Mouse (Mus musculus) neural tube, embryonic 11.5 days (tissue): Measurements from ENCODE around the gene Ap1m2. TPM values are rescaled to one million over a fixed set of nuclear protein-coding genes. Genes with fewer than 3 reads are reported as not detected.
"Not testable (repeated sequence)": the region's sequence is repeated elsewhere in the genome, so short reads cannot be mapped to it uniquely, and the experiment has no call there.

Experiments
- ATAC-seq: fragments of 200-750 bp; cut with Nextera tagmentation; 2 replicates; pipeline ENCODE4 v1.8.0; 2017; ENCODE audit warnings: moderate number of reproducible peaks, mild to moderate bottlenecking, moderate TSS enrichment, moderate library complexity; ENCODE audit not compliant: insufficient read depth, low FRiP score, low TSS enrichment
- DNase-seq: peaks from one replicate; pipeline ENCODE4 v3.0.0-alpha.2; 2015; ENCODE audit warnings: low spot score
- H3K27ac ChIP-seq: fragments of 300-500 bp; sonication (generic); 2 replicates; pipeline ENCODE4 v1.5.1; 2014; ENCODE audit warnings: low read depth, mild to moderate bottlenecking, low read length
- H3K27me3 ChIP-seq: fragments of 300-500 bp; sonication (generic); 2 replicates; pipeline ENCODE4 v1.6.1; 2014; ENCODE audit warnings: mild to moderate bottlenecking, low read length, mixed read lengths; ENCODE audit not compliant: control insufficient read depth, insufficient read depth
- H3K36me3 ChIP-seq: fragments of 300-500 bp; sonication (generic); 2 replicates; pipeline ENCODE4 v1.6.1; 2014; ENCODE audit warnings: mild to moderate bottlenecking, low read length, moderate library complexity, mixed read lengths; ENCODE audit not compliant: control insufficient read depth, insufficient read depth
- H3K4me1 ChIP-seq: fragments of 300-500 bp; sonication (generic); 2 replicates; pipeline ENCODE4 v1.6.1; 2014; ENCODE audit warnings: low read length, mixed read lengths; ENCODE audit not compliant: control insufficient read depth, insufficient read depth
- H3K4me2 ChIP-seq: fragments of 300-500 bp; sonication (generic); 2 replicates; pipeline ENCODE4 v1.6.1; 2014; ENCODE audit warnings: low read depth, mild to moderate bottlenecking, moderate library complexity
- H3K4me3 ChIP-seq: fragments of 300-500 bp; sonication (generic); 2 replicates; pipeline ENCODE4 v1.5.1; 2014; ENCODE audit warnings: low read depth, low read length
- H3K9ac ChIP-seq: fragments of 300-500 bp; sonication (generic); 2 replicates; pipeline ENCODE4 v1.6.1; 2014; ENCODE audit warnings: mild to moderate bottlenecking, low read length
- H3K9me3 ChIP-seq: fragments of 300-500 bp; sonication (generic); 2 replicates; pipeline ENCODE4 v1.6.1; 2016; ENCODE audit warnings: low read length; ENCODE audit not compliant: control insufficient read depth
- WGBS: fragments of 180-500 bp; shearing (Covaris S2); extraction: QIAGEN DNeasy Blood & Tissue Kit; methylation state at CpG from one replicate; pipeline ENCODE4 v1.1.7; 2014; 5-methylcytosine and 5-hydroxymethylcytosine counted together
- polyA plus RNA-seq: library from polyadenylated mRNA; unstranded; fragments of >200 nt; fragmentation: Nextera tagmentation; extraction: Ambion mirVana; gene quantifications from 2 replicates; pipeline ENCODE4 v1.2.1, GENCODE M21; 2014

Gene Ap1m2
- polyA plus RNA-seq, 1 experiment from 2014 or later: 2.7 TPM

DNA sequence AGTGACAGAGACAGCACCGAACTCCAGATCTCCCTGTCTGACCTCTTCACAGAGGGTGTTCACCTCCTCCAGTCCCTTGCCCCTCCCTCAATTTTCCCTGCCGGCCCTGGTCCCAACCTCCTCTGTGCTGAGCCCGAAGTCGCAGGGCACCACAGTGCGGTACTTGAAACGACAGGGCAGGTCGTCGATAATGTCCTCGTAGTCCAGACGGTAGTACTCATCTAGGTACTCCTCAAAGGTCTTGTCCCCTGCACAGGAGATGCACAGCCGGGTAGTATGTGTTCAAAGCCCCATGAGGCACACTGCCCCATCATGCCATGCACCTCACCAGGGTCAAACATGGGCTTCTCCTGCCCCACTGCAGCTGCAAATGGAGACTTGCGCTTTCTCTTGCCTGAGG lies 36.4 kb downstream of the Ap1m2 start:
- no peak overlapping the region for H3K27ac ChIP-seq
- H3K9ac ChIP-seq: no peak overlapping the region
- no peak overlapping the region for H3K4me3 ChIP-seq
- peaks cover 44% of the 10 kb centered on the region for H3K36me3 ChIP-seq
- WGBS: 93% methylated on average over 12 of the region's 12 CpGs
- H3K27me3 ChIP-seq: no peaks in the 10 kb centered on the region
- ATAC-seq: no peak
- H3K4me1 ChIP-seq: no peaks in the 10 kb centered on the region
- DNase-seq: no peak
- no peaks in the 10 kb centered on the region for H3K9me3 ChIP-seq
- no peak overlapping the region for H3K4me2 ChIP-seq

DNA sequence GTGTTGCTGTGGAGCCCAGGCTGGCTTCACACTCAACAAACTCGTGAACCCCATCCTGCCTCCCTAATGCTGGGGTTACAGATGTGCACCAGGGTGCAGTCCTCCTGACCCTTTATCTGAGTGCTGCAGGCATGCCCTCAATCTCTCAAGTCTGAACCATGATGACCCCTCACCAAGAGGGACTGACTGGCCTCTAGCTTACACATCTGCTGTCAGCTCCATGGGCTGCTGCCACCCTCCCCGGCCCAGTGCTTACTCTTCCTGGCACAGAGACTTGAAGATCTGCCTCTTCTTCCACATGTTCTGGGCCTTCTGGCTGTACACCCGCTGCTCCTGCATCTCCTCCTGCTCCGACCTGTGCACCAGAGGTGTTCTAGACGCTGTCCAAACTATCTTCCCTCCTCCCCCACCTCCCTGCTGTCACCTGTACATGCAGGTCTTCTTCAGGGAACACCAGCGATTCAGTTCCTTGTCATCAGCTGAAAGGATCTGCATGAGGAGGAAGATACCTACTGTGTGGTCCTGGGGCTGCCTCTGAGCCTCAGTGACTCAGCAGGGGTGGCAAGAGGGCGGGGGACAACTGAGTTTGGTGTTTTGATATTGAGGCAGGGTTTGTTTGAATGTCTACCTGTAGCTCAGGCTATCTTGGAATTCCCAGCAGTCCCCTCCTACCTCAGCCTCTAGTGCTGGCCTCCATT lies 37.0 kb downstream of the Ap1m2 start:
- Histone ChIP-seq H3K36me3 (peaks cover 49% of the 10 kb centered on the region), H3K27me3 (no peaks in the 10 kb centered on the region), H3K27ac (no peak overlapping the region), H3K4me1 (no peaks in the 10 kb centered on the region), H3K9ac (no peak overlapping the region), H3K9me3 (no peaks in the 10 kb centered on the region), H3K4me2 (no peak overlapping the region), H3K4me3 (no peak overlapping the region)
- DNase-seq (no peak), ATAC-seq (no peak)
- WGBS: 90% methylated on average over 7 of the region's 7 CpGs

DNA sequence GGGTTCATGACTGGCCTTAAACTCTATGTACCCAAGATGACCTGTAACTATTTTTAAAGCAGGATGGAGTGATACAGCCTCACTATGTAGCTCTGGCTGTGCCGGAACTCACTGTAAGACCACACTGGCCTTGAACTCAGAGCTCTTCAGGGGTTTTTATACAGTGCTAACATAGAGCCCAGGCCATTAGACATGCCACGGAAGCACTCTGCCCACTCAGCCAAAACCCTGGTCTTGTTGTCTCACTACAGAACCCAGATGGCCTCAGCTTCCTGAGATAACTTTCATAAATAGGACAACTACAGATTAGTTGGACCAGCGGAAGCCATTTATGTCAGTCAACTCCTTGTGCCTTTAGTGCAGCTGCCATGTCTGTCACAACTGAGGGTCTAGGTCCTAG lies 37.8 kb downstream of the Ap1m2 start:
- H3K4me3 ChIP-seq: no peak overlapping the region
- H3K4me1 ChIP-seq: no peaks in the 10 kb centered on the region
- H3K27ac ChIP-seq: no peak overlapping the region
- no peak for ATAC-seq
- DNase-seq: no peak
- H3K9ac ChIP-seq: no peak overlapping the region
- no peaks in the 10 kb centered on the region for H3K9me3 ChIP-seq
- peaks cover 46% of the 10 kb centered on the region for H3K36me3 ChIP-seq
- 98% methylated on average over 3 of the region's 3 CpGs for WGBS
- no peak overlapping the region for H3K4me2 ChIP-seq
- H3K27me3 ChIP-seq: no peaks in the 10 kb centered on the region

DNA sequence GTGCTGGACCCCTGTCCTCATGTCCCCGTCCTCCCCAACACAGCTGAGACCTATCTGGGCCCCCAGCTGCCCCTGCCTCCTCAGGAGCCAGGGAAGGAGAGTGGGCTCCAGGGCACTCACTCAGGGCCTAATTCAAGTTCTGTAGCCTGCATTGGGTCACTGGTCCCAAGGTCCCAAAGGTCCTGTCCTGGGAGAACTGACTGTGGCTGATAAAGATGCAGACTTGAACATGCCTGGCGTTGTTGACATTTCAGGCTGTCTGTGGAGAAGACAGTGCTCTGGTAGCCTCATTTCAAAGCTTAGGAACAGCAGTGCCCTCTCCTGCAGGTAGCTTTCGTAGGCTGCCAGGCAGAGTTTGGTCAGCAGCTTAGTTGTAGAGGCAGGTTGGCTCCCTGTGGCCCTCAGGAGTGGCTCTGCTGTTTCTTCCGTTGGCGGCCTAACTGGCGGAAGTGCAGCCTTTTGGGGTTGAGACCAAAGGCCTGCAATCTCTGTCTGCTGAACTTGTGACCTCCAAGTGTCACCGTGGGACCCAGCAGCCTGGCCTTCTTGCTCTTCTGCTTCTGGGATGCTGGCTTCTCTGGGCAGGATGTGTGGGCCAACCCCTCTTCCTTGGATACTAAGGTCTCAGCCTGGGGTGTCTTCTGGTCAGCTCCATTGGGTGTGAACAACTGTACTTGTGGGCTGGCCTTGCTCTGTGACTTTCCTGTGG lies 38.5 kb downstream of the Ap1m2 start:
- WGBS: 84% methylated on average over 7 of the region's 7 CpGs
- no peak for ATAC-seq
- no peak for DNase-seq
- H3K4me1 ChIP-seq: no peaks in the 10 kb centered on the region
- no peak overlapping the region for H3K4me2 ChIP-seq
- no peaks in the 10 kb centered on the region for H3K9me3 ChIP-seq
- H3K9ac ChIP-seq: no peak overlapping the region
- H3K27me3 ChIP-seq: no peaks in the 10 kb centered on the region
- peaks cover 43% of the 10 kb centered on the region for H3K36me3 ChIP-seq
- H3K27ac ChIP-seq: no peak overlapping the region
- no peak overlapping the region for H3K4me3 ChIP-seq

DNA sequence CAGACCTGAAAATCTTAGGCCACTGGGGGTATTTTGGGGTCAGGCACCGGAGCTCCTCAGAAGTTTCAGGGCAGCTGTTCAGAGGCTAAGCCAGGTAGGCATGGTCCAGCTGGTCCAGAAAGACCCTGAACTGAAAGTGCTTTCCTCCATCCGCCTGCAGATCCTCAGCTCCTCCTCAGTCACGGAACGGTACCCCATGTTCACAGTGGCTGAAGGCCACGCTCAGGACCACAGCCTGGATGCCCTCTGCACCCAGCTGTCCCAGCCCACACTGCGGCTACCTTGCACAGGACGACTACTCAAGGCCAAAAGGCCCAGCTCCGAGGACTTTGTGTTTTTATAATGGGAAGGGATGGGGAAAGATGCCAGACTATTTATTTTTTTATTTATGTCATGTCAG lies 39.0 kb downstream of the Ap1m2 start:
- no peak overlapping the region for H3K27ac ChIP-seq
- ATAC-seq (no peak), DNase-seq (no peak)
- 89% methylated on average over 8 of the region's 8 CpGs for WGBS
- no peak overlapping the region for H3K9ac ChIP-seq
- no peaks in the 10 kb centered on the region for H3K4me1 ChIP-seq
- H3K36me3 ChIP-seq: peaks cover 42% of the 10 kb centered on the region
- no peaks in the 10 kb centered on the region for H3K9me3 ChIP-seq
- no peaks in the 10 kb centered on the region for H3K27me3 ChIP-seq
- H3K4me2 ChIP-seq: no peak overlapping the region
- H3K4me3 ChIP-seq: no peak overlapping the region

DNA sequence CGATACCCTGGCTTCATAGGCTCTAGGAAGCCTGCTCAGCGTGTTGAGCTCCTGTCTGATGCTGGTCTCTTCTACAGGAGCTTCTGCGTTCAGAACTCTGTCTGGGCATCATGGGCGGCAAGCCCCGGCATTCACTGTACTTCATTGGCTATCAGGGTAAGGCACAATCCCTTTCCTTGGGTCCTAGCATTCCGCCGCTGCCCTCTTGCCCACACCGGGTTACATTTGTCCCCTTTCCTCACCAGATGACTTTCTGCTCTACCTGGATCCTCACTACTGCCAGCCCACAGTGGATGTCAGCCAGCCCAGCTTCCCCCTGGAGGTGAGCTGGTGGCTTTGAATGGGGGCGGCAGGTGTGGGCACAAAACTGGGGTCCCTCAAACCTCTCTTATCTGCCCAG lies 39.7 kb downstream of the Ap1m2 start:
- Histone ChIP-seq H3K4me3 (no peak overlapping the region), H3K4me1 (no peaks in the 10 kb centered on the region), H3K4me2 (no peak overlapping the region), H3K27me3 (no peaks in the 10 kb centered on the region), H3K9me3 (no peaks in the 10 kb centered on the region), H3K36me3 (peaks cover 37% of the 10 kb centered on the region), H3K9ac (no peak overlapping the region), H3K27ac (no peak overlapping the region)
- DNase-seq (no peak), ATAC-seq (no peak)
- 92% methylated on average over 9 of the region's 9 CpGs for WGBS

DNA sequence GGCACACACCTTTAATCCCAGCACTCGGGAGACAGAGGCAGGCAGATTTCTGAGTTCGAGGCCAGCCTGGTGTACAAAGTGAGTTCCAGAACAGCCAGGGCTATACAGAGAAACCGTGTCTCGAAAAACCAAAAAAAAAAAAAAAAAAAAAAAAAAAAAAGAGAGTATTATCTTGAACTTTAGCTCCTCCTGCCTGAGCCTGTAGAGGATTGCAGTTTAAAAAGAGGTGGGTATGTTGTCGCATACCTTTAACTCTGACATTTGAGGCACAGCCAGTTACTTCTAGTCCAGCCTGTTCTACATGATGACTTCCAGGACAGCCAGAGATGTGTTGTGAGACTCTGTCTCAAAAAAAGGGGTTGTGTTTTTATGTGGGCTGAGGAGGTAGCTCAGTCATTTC lies 42.5 kb downstream of the Ap1m2 start:
- H3K9me3 ChIP-seq, DNase-seq, ATAC-seq, H3K9ac ChIP-seq, H3K4me3 ChIP-seq, H3K4me1 ChIP-seq, H3K27me3 ChIP-seq, H3K27ac ChIP-seq, H3K4me2 ChIP-seq: not testable (repeated sequence)
- H3K36me3 ChIP-seq: peaks cover 27% of the 10 kb centered on the region
- WGBS: 87% methylated on average over 5 of the region's 5 CpGs

DNA sequence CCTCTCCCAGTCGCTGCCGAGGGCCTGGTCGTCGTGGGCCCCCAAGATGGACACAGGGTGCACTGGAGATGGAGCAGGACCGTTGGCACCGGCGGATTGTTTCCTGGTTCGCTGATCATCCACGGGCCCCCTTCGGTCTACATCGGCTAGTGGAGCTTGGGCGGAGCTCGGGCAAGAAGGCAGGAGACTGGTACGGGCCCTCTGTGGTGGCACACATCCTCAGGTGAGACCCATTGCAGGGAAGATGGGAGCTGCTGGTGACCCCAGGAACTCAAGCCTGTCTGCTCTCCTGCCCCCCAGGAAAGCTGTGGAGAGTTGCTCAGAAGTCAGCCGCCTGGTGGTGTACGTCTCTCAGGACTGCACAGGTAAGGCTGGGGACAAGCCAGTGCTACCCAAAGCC lies 43.8 kb downstream of the Ap1m2 start:
- ATAC-seq (no peak), DNase-seq (no peak)
- Histone ChIP-seq H3K9me3 (no peaks in the 10 kb centered on the region), H3K4me2 (no peak overlapping the region), H3K4me1 (peaks cover 10% of the 10 kb centered on the region; the same call in 1 of the 2 replicates), H3K4me3 (no peak overlapping the region), H3K36me3 (peaks cover 23% of the 10 kb centered on the region), H3K27me3 (no peaks in the 10 kb centered on the region), H3K9ac (no peak overlapping the region), H3K27ac (no peak overlapping the region)
- WGBS: 94% methylated on average over 16 of the region's 16 CpGs

DNA sequence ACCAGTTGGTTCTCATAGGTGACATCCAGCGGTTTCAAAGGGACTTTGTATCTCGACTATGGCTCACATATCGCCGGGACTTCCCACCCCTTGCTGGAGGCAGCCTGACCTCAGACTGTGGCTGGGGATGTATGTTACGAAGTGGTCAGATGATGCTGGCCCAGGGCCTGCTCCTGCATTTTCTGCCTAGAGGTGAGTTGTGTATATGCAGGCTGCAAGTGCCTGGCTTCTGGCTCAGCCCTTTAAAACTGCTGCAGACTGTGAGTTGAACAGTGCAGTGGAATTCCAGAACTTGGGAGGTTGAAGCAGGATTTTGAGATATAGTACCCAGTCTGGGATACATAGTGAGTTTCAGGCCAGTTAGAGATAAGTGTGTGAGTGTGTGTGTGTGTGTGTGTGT lies 45.2 kb downstream of the Ap1m2 start:
- H3K27ac ChIP-seq: no peak overlapping the region
- no peaks in the 10 kb centered on the region for H3K27me3 ChIP-seq
- H3K9ac ChIP-seq: no peak overlapping the region
- 87% methylated on average over 5 of the region's 5 CpGs for WGBS
- DNase-seq (no peak), ATAC-seq (no peak)
- H3K36me3 ChIP-seq: peaks cover 13% of the 10 kb centered on the region
- H3K9me3 ChIP-seq: no peaks in the 10 kb centered on the region
- H3K4me1 ChIP-seq: peaks cover 10% of the 10 kb centered on the region; the same call in 1 of the 2 replicates
- no peak overlapping the region for H3K4me2 ChIP-seq
- no peak overlapping the region for H3K4me3 ChIP-seq
